8 mouse cellular contexts compared by ENCODE assay signal in genomic region chr15:80706596-80706995, GRCm38 (mm10). TPM values are rescaled to one million over a fixed set of nuclear protein-coding genes. Genes with fewer than 3 reads are reported as not detected.
DNase-seq lines count a peak whose midpoint lies in the region; ATAC-seq and TF ChIP-seq lines count a peak whose summit lies in the region.

No protein-coding gene starts in this region.

- WGBS in kidney, postnatal 0 days, result 3% methylated on average over 11 of the region's 11 CpGs
- 25% methylated on average over 11 of the region's 11 CpGs for WGBS in embryonic facial prominence, embryonic 11.5 days
- 17% methylated on average over 11 of the region's 11 CpGs for WGBS in intestine, embryonic 15.5 days
- WGBS in midbrain, postnatal 0 days, result 26% methylated on average over 11 of the region's 11 CpGs

- no peak for TF ChIP-seq CTCF in kidney, postnatal 0 days (IDR thresholded peaks at IDR 0.05; ENCODE audit: low read depth)
- no peak for TF ChIP-seq CTCF in midbrain, postnatal 0 days (IDR thresholded peaks at IDR 0.05)

- H3K4me2 ChIP-seq in kidney, postnatal 0 days (ENCODE audit: low read length), result peak overlapping the region; percentile 60
- H3K4me2 ChIP-seq in embryonic facial prominence, embryonic 11.5 days (ENCODE audit: low read depth, low read length), result peak overlapping the region; percentile 41
- H3K4me2 ChIP-seq in intestine, embryonic 15.5 days (replicated peaks), result peak overlapping the region; percentile 72
- H3K4me2 ChIP-seq in midbrain, postnatal 0 days (ENCODE audit: low read depth, low read length, poor library complexity, severe bottlenecking), result peak overlapping the region; percentile 48

- no peaks in the 10 kb centered on the region for H3K36me3 ChIP-seq in kidney, postnatal 0 days (ENCODE audit: insufficient read depth, low read length)
- H3K36me3 ChIP-seq in embryonic facial prominence, embryonic 11.5 days (replicated peaks; ENCODE audit: control insufficient read depth, insufficient read depth, low read depth, low read length), result no peaks in the 10 kb centered on the region
- H3K36me3 ChIP-seq in intestine, embryonic 15.5 days, result no peaks in the 10 kb centered on the region
- no peaks in the 10 kb centered on the region for H3K36me3 ChIP-seq in midbrain, postnatal 0 days (ENCODE audit: insufficient read depth, low read length)

- H3K9ac ChIP-seq in kidney, postnatal 0 days (ENCODE audit: low read depth, low read length), result no peak overlapping the region
- H3K9ac ChIP-seq in embryonic facial prominence, embryonic 11.5 days (replicated peaks; ENCODE audit: low read length), result peak overlapping the region; percentile 44
- 0 out of 2 replicates have a peak overlapping the region, but pooled peaks have one; percentile 10 for H3K9ac ChIP-seq in intestine, embryonic 15.5 days
- 0 out of 2 replicates have a peak overlapping the region, but pooled peaks have one; percentile 36 for H3K9ac ChIP-seq in midbrain, postnatal 0 days (replicated peaks; ENCODE audit: low read length, poor library complexity, severe bottlenecking)

- H3K27ac ChIP-seq in kidney, postnatal 0 days, result peak overlapping the region; percentile 68; the same call in 1 of the 2 replicates
- H3K27ac ChIP-seq in embryonic facial prominence, embryonic 11.5 days (replicated peaks; ENCODE audit: low read depth, low read length), result no peak overlapping the region
- peak overlapping the region; percentile 82 for H3K27ac ChIP-seq in intestine, embryonic 15.5 days
- H3K27ac ChIP-seq in midbrain, postnatal 0 days (ENCODE audit: low read depth, low read length), result no peak overlapping the region

- no peaks in the 10 kb centered on the region for H3K27me3 ChIP-seq in kidney, postnatal 0 days (ENCODE audit: insufficient read depth, low read length)
- no peaks in the 10 kb centered on the region for H3K27me3 ChIP-seq in embryonic facial prominence, embryonic 11.5 days (ENCODE audit: control insufficient read depth, insufficient read depth, low read length)
- no peaks in the 10 kb centered on the region for H3K27me3 ChIP-seq in intestine, embryonic 15.5 days (replicated peaks)
- H3K27me3 ChIP-seq in midbrain, postnatal 0 days (ENCODE audit: insufficient read depth, low read length), result no peaks in the 10 kb centered on the region

- peak; percentile 41 for DNase-seq in kidney, postnatal 0 days (ENCODE audit: low spot score)
- no peak for DNase-seq in kidney, adult 8-10 months
- no peak for DNase-seq in embryonic facial prominence, embryonic 11.5 days (ENCODE audit: low spot score)
- no peak for DNase-seq in midbrain, postnatal 0 days (ENCODE audit: low spot score)
- no peak for DNase-seq in cerebellum, postnatal 4 days (ENCODE audit: low spot score in 2 of 2)
- DNase-seq in ovary, postnatal 14 days (ENCODE audit: low spot score), result no peak

- H3K9me3 ChIP-seq in kidney, postnatal 0 days (replicated peaks; ENCODE audit: low read length), result no peaks in the 10 kb centered on the region
- no peaks in the 10 kb centered on the region for H3K9me3 ChIP-seq in embryonic facial prominence, embryonic 11.5 days (replicated peaks; ENCODE audit: control insufficient read depth, low read length)
- no peaks in the 10 kb centered on the region for H3K9me3 ChIP-seq in intestine, embryonic 15.5 days
- H3K9me3 ChIP-seq in midbrain, postnatal 0 days (ENCODE audit: low read length), result no peaks in the 10 kb centered on the region

- no peak for ATAC-seq in kidney, postnatal 0 days (replicated peaks; ENCODE audit: low FRiP score, low read depth)
- no peak for ATAC-seq in embryonic facial prominence, embryonic 11.5 days (replicated peaks; ENCODE audit: insufficient number of reproducible peaks, low FRiP score, low TSS enrichment, low read depth)
- ATAC-seq in intestine, embryonic 15.5 days, result no peak
- no peak for ATAC-seq in midbrain, postnatal 0 days (ENCODE audit: low FRiP score)
- no peak for ATAC-seq in megakaryocyte-erythroid progenitor cell, adult 5-6 weeks (replicated peaks; ENCODE audit: low FRiP score, low TSS enrichment, poor library complexity, severe bottlenecking)

- H3K4me3 ChIP-seq in kidney, postnatal 0 days (replicated peaks; ENCODE audit: low read depth, low read length), result peak overlapping the region; percentile 7; the same call in 1 of the 2 replicates
- peak overlapping the region; percentile 22; the same call in 1 of the 2 replicates for H3K4me3 ChIP-seq in embryonic facial prominence, embryonic 11.5 days (ENCODE audit: low read depth, low read length)
- peak overlapping the region; percentile 23; the same call in 1 of the 2 replicates for H3K4me3 ChIP-seq in intestine, embryonic 15.5 days (replicated peaks)
- H3K4me3 ChIP-seq in midbrain, postnatal 0 days (ENCODE audit: low read depth, low read length), result peak overlapping the region; percentile 24

- H3K4me1 ChIP-seq in kidney, postnatal 0 days (replicated peaks; ENCODE audit: insufficient read depth, low read length), result no peaks in the 10 kb centered on the region; the same call in 1 of the 2 replicates
- H3K4me1 ChIP-seq in embryonic facial prominence, embryonic 11.5 days (ENCODE audit: control insufficient read depth, insufficient read depth, low read length), result no peaks in the 10 kb centered on the region
- peaks cover 17% of the 10 kb centered on the region for H3K4me1 ChIP-seq in intestine, embryonic 15.5 days (replicated peaks)
- no peaks in the 10 kb centered on the region for H3K4me1 ChIP-seq in midbrain, postnatal 0 days (ENCODE audit: insufficient read depth, low read length)

RNA-seq across cellular contexts. Expression of gene Tnrc6b, which starts 4.5 kb away (rescaled TPM):
- polyA plus RNA-seq in kidney, postnatal 0 days (2015; fragmentation: Nextera tagmentation; extraction: Ambion mirVana), result 11.2 and 15.4 TPM in 2 replicates
- polyA plus RNA-seq in embryonic facial prominence, embryonic 11.5 days (2014; fragmentation: Nextera tagmentation; extraction: Ambion mirVana), result 11.5 and 11.8 TPM in 2 replicates
- 19.8 and 20.7 TPM in 2 replicates for polyA plus RNA-seq in intestine, embryonic 15.5 days (2015; fragmentation: Nextera tagmentation; extraction: Ambion mirVana)
- 30.0 and 39.0 TPM in 2 replicates for total RNA-seq in midbrain, postnatal 0 days (2014; rRNA removed)
- 21.5 and 26.3 TPM in 2 replicates for polyA plus RNA-seq in midbrain, postnatal 0 days (2015; fragmentation: Nextera tagmentation; extraction: Ambion mirVana)
- total RNA-seq in megakaryocyte-erythroid progenitor cell, adult 5-6 weeks (2014; fragmentation: Nextera tagmentation), result 79.3 and 89.0 TPM in 2 replicates
- total RNA-seq in megakaryocyte-erythroid progenitor cell, adult 5-6 weeks (2017), result 40.3 and 48.5 TPM in 2 replicates

RNA-seq across cellular contexts. Expression of gene Fam83f, which starts 34.9 kb away (rescaled TPM):
- polyA plus RNA-seq in kidney, postnatal 0 days (2015; fragmentation: Nextera tagmentation; extraction: Ambion mirVana), result 5.6 and 6.1 TPM in 2 replicates
- 1.3 and 1.8 TPM in 2 replicates for polyA plus RNA-seq in embryonic facial prominence, embryonic 11.5 days (2014; fragmentation: Nextera tagmentation; extraction: Ambion mirVana)
- polyA plus RNA-seq in intestine, embryonic 15.5 days (2015; fragmentation: Nextera tagmentation; extraction: Ambion mirVana), result 19.2 and 20.2 TPM in 2 replicates
- total RNA-seq in midbrain, postnatal 0 days (2014; rRNA removed), result 0.93 and 2.3 TPM in 2 replicates
- polyA plus RNA-seq in midbrain, postnatal 0 days (2015; fragmentation: Nextera tagmentation; extraction: Ambion mirVana), result 0.48 and 0.65 TPM in 2 replicates
- not detected in 2 replicates for total RNA-seq in megakaryocyte-erythroid progenitor cell, adult 5-6 weeks (2014; fragmentation: Nextera tagmentation)
- total RNA-seq in megakaryocyte-erythroid progenitor cell, adult 5-6 weeks (2017), result not detected in 2 replicates

Comparison
In these comparisons a context has a peak if more than half of its experiments do, and no peak if none do; other contexts are left out.
1. H3K27ac ChIP-seq: peak in kidney, postnatal 0 days (single experiment) and intestine, embryonic 15.5 days (single experiment); none in embryonic facial prominence, embryonic 11.5 days (single experiment) and midbrain, postnatal 0 days (single experiment).
2. Peak in every context shown above with its lines, with median percentiles within 50 percentile points of each other: H3K4me2 ChIP-seq and H3K4me3 ChIP-seq.